Mouse (Mus musculus) erythroblast, embryonic 14.5 days (primary cell): ENCODE data around the gene Thsd4.

Experiments
- GATA1 ChIP-seq: IDR thresholded peaks from 2 replicates; pipeline ENCODE4 v1.6.1; 2012; ENCODE audit warnings: low read length, inconsistent platforms, mixed read lengths
- TAL1 ChIP-seq: IDR thresholded peaks from 3 replicates; pipeline ENCODE4 v1.6.1; 2012; ENCODE audit warnings: low read length, inconsistent platforms, mixed read lengths

DNA sequence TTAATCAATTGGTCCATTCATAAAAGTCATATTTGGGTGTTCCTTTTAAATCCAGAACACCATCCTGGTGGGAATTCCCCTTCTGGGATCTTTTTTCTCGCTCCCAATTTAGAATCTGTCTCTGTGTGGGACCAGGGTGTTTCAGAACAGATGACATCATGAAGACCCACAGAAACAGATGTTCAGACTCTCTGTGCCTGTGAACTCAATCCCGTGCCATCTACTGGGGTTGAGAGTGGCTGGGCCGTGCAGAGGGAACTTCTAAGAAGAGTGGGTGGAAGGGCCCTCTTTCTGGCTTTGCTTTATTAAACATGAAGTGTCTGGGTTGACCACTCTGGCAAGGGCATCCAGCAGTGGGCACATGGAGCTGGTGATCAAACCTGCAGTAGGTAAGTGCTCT, 36.7 kb upstream of the Thsd4 start:
- TF ChIP-seq GATA1 (no peak), TAL1 (no peak)
